Mouse (Mus musculus) cerebellum, adult 2 months (tissue): Measurements from ENCODE around the gene Smco2.

Experiments
- CTCF ChIP-seq: fragments of 200-500 bp; IDR thresholded peaks from 2 replicates; pipeline ENCODE4 v1.5.1; 2011; ENCODE audit warnings: low read depth, mild to moderate bottlenecking, control low read depth, low read length, moderate library complexity, borderline replicate concordance; ENCODE audit not compliant: insufficient read depth
- POLR2A ChIP-seq: fragments of 200-500 bp; IDR thresholded peaks from 2 replicates; pipeline ENCODE4 v1.6.1; 2011; ENCODE audit warnings: low read length, control low read depth, borderline replicate concordance; ENCODE audit not compliant: insufficient read depth

DNA sequence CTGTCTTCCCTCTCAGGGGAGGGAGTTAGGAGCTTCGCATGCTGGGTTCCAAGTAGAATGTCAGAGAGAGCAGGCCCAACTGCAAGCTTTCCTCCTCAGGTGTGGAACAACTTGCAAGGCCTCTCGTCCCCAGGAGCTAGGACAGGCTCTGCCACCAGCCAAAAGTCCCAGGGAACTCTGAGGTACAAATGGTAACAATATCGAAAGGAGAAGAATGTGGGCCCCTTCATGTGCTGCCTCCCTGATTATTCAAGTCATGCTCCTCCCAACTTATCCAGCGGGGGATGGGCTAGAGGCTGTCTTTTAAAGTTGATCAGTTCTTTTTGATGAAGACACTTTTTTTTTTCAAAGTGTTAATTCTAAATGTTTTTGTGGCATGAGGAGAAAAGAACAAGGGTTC is at the start of gene Smco2:
- TF ChIP-seq CTCF (no peak), POLR2A (no peak)
